Mouse (Mus musculus) forebrain, embryonic 11.5 days (tissue): ENCODE data around the gene Ube2z. TPM values are rescaled to one million over a fixed set of nuclear protein-coding genes. Genes with fewer than 3 reads are reported as not detected.

ENCODE experiments used
- ATAC-seq: fragments of 200-750 bp; cut with Nextera tagmentation; replicated peaks from 2 replicates; pipeline ENCODE4 v1.8.0; 2017; ENCODE audit warnings: moderate TSS enrichment; ENCODE audit not compliant: low FRiP score
- DNase-seq: peaks from one replicate; pipeline ENCODE4 v3.0.0-alpha.2; 2017; ENCODE audit warnings: low spot score
- H3K27ac ChIP-seq: fragments of 300-500 bp; sonication (generic); 2 replicates; pipeline ENCODE4 v1.5.1; 2014; ENCODE audit warnings: low read depth, low read length
- H3K27me3 ChIP-seq: fragments of 300-500 bp; sonication (generic); 2 replicates; pipeline ENCODE4 v1.6.1; 2014; ENCODE audit warnings: mild to moderate bottlenecking, low read length, mixed read lengths; ENCODE audit not compliant: control insufficient read depth, insufficient read depth
- H3K36me3 ChIP-seq: fragments of 300-500 bp; sonication (generic); 2 replicates; pipeline ENCODE4 v1.6.1; 2014; ENCODE audit warnings: mild to moderate bottlenecking, low read length, moderate library complexity, mixed read lengths; ENCODE audit not compliant: control insufficient read depth, insufficient read depth
- H3K4me1 ChIP-seq: fragments of 300-500 bp; sonication (generic); replicated peaks from 2 replicates; pipeline ENCODE4 v1.6.1; 2014; ENCODE audit warnings: low read length, mixed read lengths; ENCODE audit not compliant: control insufficient read depth, insufficient read depth
- H3K4me2 ChIP-seq: fragments of 300-500 bp; sonication (generic); 2 replicates; pipeline ENCODE4 v1.6.1; 2014; ENCODE audit warnings: low read depth, mild to moderate bottlenecking, low read length, moderate library complexity, mixed read lengths; ENCODE audit not compliant: severe bottlenecking
- H3K4me3 ChIP-seq: fragments of 300-500 bp; sonication (generic); 2 replicates; pipeline ENCODE4 v1.5.1; 2014; ENCODE audit warnings: low read depth, low read length
- H3K9ac ChIP-seq: fragments of 300-500 bp; sonication (generic); 2 replicates; pipeline ENCODE4 v1.6.1; 2014; ENCODE audit warnings: low read length
- H3K9me3 ChIP-seq: fragments of 300-500 bp; sonication (generic); 2 replicates; pipeline ENCODE4 v1.6.1; 2016; ENCODE audit warnings: low read length, mixed read lengths; ENCODE audit not compliant: control insufficient read depth
- WGBS: fragments of 180-500 bp; shearing (Covaris S2); extraction: QIAGEN DNeasy Blood & Tissue Kit; methylation state at CpG from one replicate; pipeline ENCODE4 v1.1.7; 2014; 5-methylcytosine and 5-hydroxymethylcytosine counted together
- polyA plus RNA-seq: library from polyadenylated mRNA; unstranded; fragments of >200 nt; fragmentation: Nextera tagmentation; extraction: Ambion mirVana; gene quantifications from 2 replicates; pipeline ENCODE4 v1.2.1, GENCODE M21; 2014

Ube2z gene
- polyA plus RNA-seq, 1 experiment from 2014 or later: 22.8 TPM

DNA sequence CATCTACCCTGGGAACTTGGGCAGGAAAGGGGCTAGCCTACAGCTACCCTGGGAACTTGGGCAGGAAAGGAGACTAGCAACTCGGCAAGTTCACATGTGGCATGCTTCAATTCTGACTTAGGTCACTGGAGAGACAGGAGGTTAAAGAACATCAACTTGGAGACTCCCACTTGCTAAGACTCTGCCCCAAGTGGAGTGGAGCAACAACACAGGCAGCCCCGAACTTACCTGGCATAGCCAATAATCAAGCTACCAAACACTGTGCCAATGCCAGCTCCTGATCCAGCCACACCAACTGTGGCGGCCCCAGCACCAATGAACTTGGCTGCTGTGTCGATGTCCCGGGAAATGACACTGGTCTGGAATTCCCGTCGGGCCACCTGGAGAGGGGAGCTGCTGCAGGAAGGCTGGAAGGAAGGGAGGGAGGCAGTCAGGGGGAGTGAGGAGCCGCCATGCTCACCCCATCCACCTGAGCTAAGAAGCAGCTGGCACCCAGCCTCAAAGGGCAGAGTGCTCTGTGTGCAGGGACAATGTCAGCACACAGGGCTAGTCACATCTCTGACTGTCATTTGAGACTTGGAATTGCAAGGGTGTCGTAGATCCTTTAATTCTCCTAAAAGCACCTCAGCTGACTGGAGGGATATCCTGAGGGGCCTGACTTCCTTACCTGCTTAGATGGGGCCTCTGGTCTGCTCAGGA is 8.3 kb upstream of the Ube2z start:
- Histone ChIP-seq H3K9me3 (no peaks in the 10 kb centered on the region), H3K36me3 (peaks cover 6% of the 10 kb centered on the region; the same call in 1 of the 2 replicates), H3K9ac (no peak overlapping the region), H3K4me3 (no peak overlapping the region), H3K27ac (no peak overlapping the region), H3K4me1 (peaks cover 6% of the 10 kb centered on the region), H3K4me2 (no peak overlapping the region), H3K27me3 (no peaks in the 10 kb centered on the region)
- ATAC-seq: no peak
- WGBS: 90% methylated on average over 7 of the region's 9 CpGs
- no peak for DNase-seq

DNA sequence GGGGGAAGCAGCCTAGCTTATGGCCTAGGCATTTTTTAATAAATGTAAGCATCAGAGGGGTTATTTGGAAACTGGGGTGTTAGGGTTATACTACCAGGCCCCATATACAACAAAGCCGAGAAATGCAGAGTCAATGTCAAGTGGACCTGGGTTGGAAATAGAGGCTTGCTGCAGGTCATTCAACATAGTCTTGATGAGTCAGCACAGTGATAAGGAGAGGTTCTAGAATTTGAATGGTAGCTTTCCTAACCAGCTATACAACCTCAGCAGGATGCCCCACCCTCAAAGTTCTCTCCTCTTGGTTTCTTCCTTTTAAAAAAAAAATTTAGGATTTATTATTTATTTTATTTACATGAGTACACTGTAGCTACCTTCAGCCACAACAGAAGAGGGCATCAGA is 5.8 kb upstream of the Ube2z start:
- DNase-seq (no peak), ATAC-seq (no peak)
- Histone ChIP-seq H3K4me1 (peaks cover 6% of the 10 kb centered on the region), H3K4me3 (no peak overlapping the region), H3K9me3 (no peaks in the 10 kb centered on the region), H3K27me3 (no peaks in the 10 kb centered on the region), H3K36me3 (peaks cover 6% of the 10 kb centered on the region; the same call in 1 of the 2 replicates), H3K27ac (no peak overlapping the region), H3K9ac (no peak overlapping the region), H3K4me2 (no peak overlapping the region)
- 80% methylated on average over 1 of the region's 1 CpGs for WGBS

DNA sequence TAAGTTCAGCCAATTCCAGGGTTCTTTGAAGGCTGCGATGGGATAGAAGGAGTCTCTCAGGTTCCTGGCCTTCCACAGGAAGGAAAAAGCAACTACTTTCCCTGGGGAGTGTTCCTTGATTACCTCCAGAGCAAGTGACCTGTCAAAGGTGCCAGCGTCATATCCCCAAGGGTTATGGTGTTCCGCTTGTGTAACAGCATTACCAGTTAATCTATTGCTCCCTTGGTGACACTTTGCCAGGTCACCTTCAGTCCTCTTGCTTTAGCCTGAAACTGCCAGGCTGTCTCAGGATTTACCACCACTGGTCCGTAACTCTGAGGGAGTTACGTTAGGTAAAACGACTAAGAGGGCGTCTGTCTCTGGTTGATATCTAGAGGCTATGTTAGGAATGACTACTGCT is 5.2 kb upstream of the Ube2z start:
- 93% methylated on average over 7 of the region's 7 CpGs for WGBS
- Histone ChIP-seq H3K9ac (no peak overlapping the region), H3K4me3 (no peak overlapping the region), H3K4me2 (no peak overlapping the region), H3K27me3 (no peaks in the 10 kb centered on the region), H3K36me3 (peaks cover 6% of the 10 kb centered on the region; the same call in 1 of the 2 replicates), H3K4me1 (peaks cover 8% of the 10 kb centered on the region), H3K27ac (no peak overlapping the region), H3K9me3 (no peaks in the 10 kb centered on the region)
- ATAC-seq (no peak), DNase-seq (no peak)

DNA sequence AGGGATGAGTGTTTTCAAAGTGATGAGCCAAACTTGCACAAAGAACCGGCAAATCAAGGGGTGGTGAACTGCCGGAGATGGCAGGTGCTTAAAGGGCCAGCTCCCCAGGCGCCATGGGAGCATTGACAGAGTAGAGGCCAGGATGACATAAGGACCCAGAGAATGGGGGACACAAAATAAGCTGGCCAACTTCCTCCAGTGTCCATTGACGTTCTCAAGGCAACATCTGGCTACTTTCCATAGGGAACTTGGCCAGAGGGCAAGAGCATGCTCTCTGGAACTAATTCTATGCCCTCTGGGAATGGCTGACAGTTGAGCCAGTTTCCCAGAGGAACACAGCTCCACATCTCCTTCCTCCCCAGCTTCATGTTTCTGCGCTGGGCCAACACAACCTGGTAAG is 3.0 kb upstream of the Ube2z start:
- no peak overlapping the region for H3K4me2 ChIP-seq
- no peak overlapping the region for H3K9ac ChIP-seq
- peaks cover 6% of the 10 kb centered on the region; the same call in 1 of the 2 replicates for H3K36me3 ChIP-seq
- DNase-seq (no peak), ATAC-seq (no peak)
- no peaks in the 10 kb centered on the region for H3K27me3 ChIP-seq
- 83% methylated on average over 5 of the region's 5 CpGs for WGBS
- H3K9me3 ChIP-seq: no peaks in the 10 kb centered on the region
- H3K4me1 ChIP-seq: peaks cover 5% of the 10 kb centered on the region
- no peak overlapping the region for H3K27ac ChIP-seq
- H3K4me3 ChIP-seq: no peak overlapping the region

DNA sequence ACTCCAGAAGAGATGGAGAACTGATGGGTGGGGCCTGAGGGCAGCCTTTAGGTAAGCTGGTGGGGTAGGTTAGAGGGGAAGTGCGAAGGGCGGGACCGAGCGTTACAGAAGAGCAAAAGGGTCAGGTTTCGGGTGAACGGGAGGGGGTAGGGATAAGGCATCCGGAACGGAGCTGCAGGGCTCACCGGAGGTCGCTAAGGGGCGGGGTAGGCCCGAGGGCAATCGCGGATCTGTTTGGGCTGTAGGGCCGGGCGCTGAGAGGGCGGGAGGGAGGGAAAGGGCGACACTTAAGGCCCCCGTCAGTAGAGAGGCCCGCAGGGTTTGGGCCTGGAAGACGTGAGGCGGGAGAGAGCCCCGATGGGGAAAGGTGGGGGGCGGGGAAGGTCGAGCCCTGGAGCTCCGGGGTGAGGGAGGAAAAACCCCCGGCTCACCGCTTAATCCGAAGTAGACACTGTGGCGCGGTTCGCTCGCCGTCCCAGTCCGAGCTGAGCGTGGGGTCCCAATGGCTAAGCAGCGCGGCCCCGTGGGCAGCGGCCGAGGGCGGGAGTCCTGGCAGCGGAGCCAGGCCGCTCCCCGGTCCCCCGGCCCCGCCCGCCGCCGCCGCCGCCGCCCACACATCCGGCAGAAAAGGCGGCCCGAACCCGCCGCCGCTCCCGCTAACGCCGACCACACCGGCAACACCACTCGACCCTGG is 520 bp downstream of the Ube2z start:
- Histone ChIP-seq H3K9ac (peak overlapping the region; percentile 87), H3K4me1 (peaks cover 5% of the 10 kb centered on the region), H3K27ac (peak overlapping the region; percentile 66), H3K9me3 (no peaks in the 10 kb centered on the region), H3K36me3 (peaks cover 3% of the 10 kb centered on the region; the same call in 1 of the 2 replicates), H3K4me2 (peak overlapping the region; percentile 89), H3K4me3 (peak overlapping the region; percentile 97), H3K27me3 (no peaks in the 10 kb centered on the region)
- ATAC-seq (peak; percentile 74), DNase-seq (peak; percentile 77)
- 0% methylated on average over 38 of the region's 64 CpGs for WGBS

DNA sequence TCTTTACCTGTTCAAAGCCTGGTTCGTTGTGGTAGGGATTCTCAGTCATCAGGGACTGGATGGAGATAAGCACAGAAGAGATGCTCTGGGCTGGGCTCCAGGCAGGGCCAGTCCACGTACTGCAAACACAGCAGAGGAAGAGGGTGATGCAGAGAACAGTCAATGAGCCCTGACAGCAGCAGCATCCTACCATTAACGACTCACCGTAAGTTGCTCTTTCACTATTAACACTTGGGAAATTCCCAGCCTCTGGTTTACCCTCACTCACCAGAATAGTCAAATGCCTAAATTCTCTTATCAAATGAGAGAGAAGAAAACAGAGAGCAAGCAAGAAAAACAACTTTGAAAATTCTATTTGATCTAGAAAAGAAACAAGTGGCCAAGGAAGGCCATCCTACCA is 6.9 kb downstream of the Ube2z start:
- ATAC-seq: no peak
- peaks cover 10% of the 10 kb centered on the region; the same call in 1 of the 2 replicates for H3K36me3 ChIP-seq
- WGBS: 89% methylated on average over 4 of the region's 4 CpGs

DNA sequence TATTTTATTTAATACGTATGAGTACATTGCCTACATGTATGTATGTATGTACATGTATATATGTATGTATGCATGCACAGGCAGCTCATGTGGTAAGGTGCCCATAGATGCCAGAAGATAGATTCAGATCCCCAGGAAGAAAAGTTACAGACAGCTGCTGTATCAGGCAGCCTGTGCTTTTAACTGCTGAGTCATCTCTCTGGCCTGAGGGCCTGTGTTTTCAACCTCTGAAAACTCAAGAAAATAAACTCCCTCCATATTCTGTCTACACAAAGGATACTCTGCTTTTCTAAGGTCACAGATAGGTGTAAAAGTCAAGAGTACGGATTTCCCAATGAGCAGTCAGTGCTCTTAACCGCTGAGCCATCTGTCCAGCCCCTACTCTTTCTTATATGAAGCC is 14.3 kb downstream of the Ube2z start:
- H3K27me3 ChIP-seq: no peaks in the 10 kb centered on the region
- no peak overlapping the region for H3K27ac ChIP-seq
- no peak for DNase-seq
- peaks cover 8% of the 10 kb centered on the region for H3K36me3 ChIP-seq
- H3K9me3 ChIP-seq: no peaks in the 10 kb centered on the region
- no peak overlapping the region for H3K9ac ChIP-seq
- H3K4me3 ChIP-seq: no peak overlapping the region
- no peaks in the 10 kb centered on the region for H3K4me1 ChIP-seq
- no peak for ATAC-seq
- H3K4me2 ChIP-seq: no peak overlapping the region
- 93% methylated on average over 3 of the region's 3 CpGs for WGBS

More for the DNA sequence above, 6.9 kb downstream of the Ube2z start:
- no peak overlapping the region for H3K4me3 ChIP-seq
- no peak for DNase-seq
- no peaks in the 10 kb centered on the region; the same call in 1 of the 2 replicates for H3K4me1 ChIP-seq
- H3K9ac ChIP-seq: no peak overlapping the region
- H3K9me3 ChIP-seq: no peaks in the 10 kb centered on the region
- no peak overlapping the region for H3K27ac ChIP-seq
- no peaks in the 10 kb centered on the region for H3K27me3 ChIP-seq
- no peak overlapping the region for H3K4me2 ChIP-seq

DNA sequence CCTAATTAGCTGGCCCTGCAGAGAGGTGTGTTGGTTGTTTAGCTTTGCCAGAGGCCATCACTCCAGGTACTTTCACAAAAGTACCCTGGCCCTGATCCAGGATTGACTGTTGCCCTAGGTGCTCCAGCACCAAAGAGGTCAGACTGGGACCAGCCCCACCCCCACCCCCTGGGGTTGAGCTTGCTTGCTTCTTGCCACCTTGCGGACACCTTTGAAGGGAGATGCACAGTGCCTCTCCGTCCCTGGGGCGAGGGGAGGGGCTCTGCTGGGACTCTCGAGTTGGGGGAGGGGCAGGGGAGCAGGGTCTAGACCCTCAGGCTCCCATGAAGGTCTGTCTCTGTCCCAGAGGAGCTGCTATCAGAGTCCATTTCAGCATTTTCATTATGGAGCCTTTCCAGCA is 15.2 kb downstream of the Ube2z start:
- H3K9me3 ChIP-seq: no peaks in the 10 kb centered on the region
- no peak for ATAC-seq
- H3K4me2 ChIP-seq: no peak overlapping the region
- DNase-seq: no peak
- no peaks in the 10 kb centered on the region for H3K4me1 ChIP-seq
- no peak overlapping the region for H3K4me3 ChIP-seq
- H3K36me3 ChIP-seq: peaks cover 8% of the 10 kb centered on the region
- H3K9ac ChIP-seq: no peak overlapping the region
- WGBS: 81% methylated on average over 4 of the region's 4 CpGs
- H3K27ac ChIP-seq: no peak overlapping the region
- no peaks in the 10 kb centered on the region for H3K27me3 ChIP-seq
